Mouse (Mus musculus): Measurements from ENCODE around the gene Fmn2.

DNA sequence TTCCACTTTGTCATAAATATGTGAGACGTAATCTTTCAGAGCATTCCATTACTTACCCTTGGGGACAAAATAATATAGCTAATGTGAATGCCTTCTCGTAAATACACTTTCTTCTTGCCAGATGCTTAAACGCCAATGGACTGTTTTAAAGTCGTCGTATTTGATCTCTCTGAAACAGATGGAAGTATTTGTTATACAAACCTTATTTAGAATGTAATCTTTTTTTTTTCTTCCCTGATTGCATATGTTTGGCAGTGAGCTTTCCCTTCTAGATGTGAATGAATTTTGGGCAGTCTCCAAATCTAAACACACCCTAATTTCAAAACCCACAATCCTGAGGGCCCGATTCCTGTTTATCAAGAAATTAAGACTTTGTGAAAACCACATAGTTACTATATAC, 173.7 kb downstream of the Fmn2 start:
- TF ChIP-seq CTCF (IDR thresholded peaks at IDR 0.05), result no peak
- no peak for TF ChIP-seq EP300 (IDR thresholded peaks at IDR 0.05)
